Mouse (Mus musculus) heart, embryonic 16.5 days (tissue): ENCODE results near the gene Atg10. TPM values are rescaled to one million over a fixed set of nuclear protein-coding genes. Genes with fewer than 3 reads are reported as not detected.

Experiments used
- ATAC-seq: fragments of 200-750 bp; cut with Nextera tagmentation; replicated peaks from 2 replicates; pipeline ENCODE4 v1.8.0; 2017; ENCODE audit warnings: moderate number of reproducible peaks; ENCODE audit not compliant: insufficient read depth, low FRiP score; ENCODE audit errors: extremely low read depth
- H3K27ac ChIP-seq: fragments of 300-500 bp; sonication (generic); 2 replicates; pipeline ENCODE4 v1.5.1; 2014; ENCODE audit warnings: mild to moderate bottlenecking, low read length, control low read depth, moderate library complexity
- H3K27me3 ChIP-seq: fragments of 300-500 bp; sonication (generic); 2 replicates; pipeline ENCODE4 v1.6.1; 2014; ENCODE audit warnings: low read length, mixed read lengths; ENCODE audit not compliant: control insufficient read depth, insufficient read depth
- H3K36me3 ChIP-seq: fragments of 300-500 bp; sonication (generic); 2 replicates; pipeline ENCODE4 v1.6.1; 2014; ENCODE audit not compliant: control insufficient read depth, insufficient read depth
- H3K4me1 ChIP-seq: fragments of 300-500 bp; sonication (generic); 2 replicates; pipeline ENCODE4 v1.6.1; 2014; ENCODE audit warnings: low read length, mixed read lengths; ENCODE audit not compliant: control insufficient read depth, insufficient read depth
- H3K4me2 ChIP-seq: fragments of 300-500 bp; sonication (generic); 2 replicates; pipeline ENCODE4 v1.6.1; 2014; ENCODE audit warnings: low read depth, mild to moderate bottlenecking, control low read depth, low read length
- H3K4me3 ChIP-seq: fragments of 300-500 bp; sonication (generic); 2 replicates; pipeline ENCODE4 v1.5.1; 2014; ENCODE audit warnings: mild to moderate bottlenecking, control low read depth, low read length
- H3K9ac ChIP-seq: fragments of 300-500 bp; sonication (generic); 2 replicates; pipeline ENCODE4 v1.6.1; 2014; ENCODE audit warnings: low read length, control low read depth
- H3K9me3 ChIP-seq: fragments of 300-500 bp; sonication (generic); replicated peaks from 2 replicates; pipeline ENCODE4 v1.6.1; 2016; ENCODE audit warnings: low read length; ENCODE audit not compliant: control insufficient read depth
- WGBS: fragments of 180-500 bp; shearing (Covaris S2); extraction: QIAGEN DNeasy Blood & Tissue Kit; methylation state at CpG from one replicate; pipeline ENCODE4 v1.1.7; 2014; 5-methylcytosine and 5-hydroxymethylcytosine counted together
- polyA plus RNA-seq: library from polyadenylated mRNA; unstranded; fragments of >200 nt; fragmentation: Nextera tagmentation; extraction: Ambion mirVana; gene quantifications from 2 replicates; pipeline ENCODE4 v1.2.1, GENCODE M21; 2015

Gene Atg10
- polyA plus RNA-seq, 1 experiment from 2014 or later, result 31.3 TPM

DNA sequence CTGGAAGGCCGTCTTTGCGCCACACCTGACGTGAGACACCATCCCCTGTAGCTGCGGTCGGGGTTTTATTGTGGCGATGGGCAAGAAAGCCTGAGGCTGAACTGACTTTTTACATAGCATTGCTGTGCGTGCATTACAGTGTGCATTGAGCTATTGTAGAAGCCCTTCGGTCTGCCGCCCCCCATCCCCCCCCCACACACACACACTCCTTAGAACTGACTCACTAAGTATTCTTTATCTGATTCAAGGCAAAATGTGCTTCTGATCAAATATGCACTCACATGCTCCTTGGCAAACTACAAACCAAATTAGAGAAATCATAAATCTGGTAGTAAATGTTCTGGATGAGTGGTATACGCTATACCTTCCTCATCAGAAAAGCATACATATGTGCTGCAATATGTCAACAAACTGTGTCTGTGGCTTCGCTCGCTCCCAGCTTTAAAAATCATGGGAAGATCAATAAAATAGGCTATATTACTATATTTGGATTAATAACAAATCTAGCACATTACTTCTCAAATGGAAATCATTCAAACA, 137.3 kb downstream of the Atg10 start:
- no peaks in the 10 kb centered on the region for H3K27me3 ChIP-seq
- no peak overlapping the region for H3K4me3 ChIP-seq
- H3K4me2 ChIP-seq, result no peak overlapping the region
- H3K9ac ChIP-seq, result no peak overlapping the region
- H3K27ac ChIP-seq, result no peak overlapping the region
- WGBS, result 93% methylated on average over 12 of the region's 12 CpGs
- H3K9me3 ChIP-seq, result no peaks in the 10 kb centered on the region
- ATAC-seq, result no peak
- H3K36me3 ChIP-seq, result no peaks in the 10 kb centered on the region
- H3K4me1 ChIP-seq, result no peaks in the 10 kb centered on the region

DNA sequence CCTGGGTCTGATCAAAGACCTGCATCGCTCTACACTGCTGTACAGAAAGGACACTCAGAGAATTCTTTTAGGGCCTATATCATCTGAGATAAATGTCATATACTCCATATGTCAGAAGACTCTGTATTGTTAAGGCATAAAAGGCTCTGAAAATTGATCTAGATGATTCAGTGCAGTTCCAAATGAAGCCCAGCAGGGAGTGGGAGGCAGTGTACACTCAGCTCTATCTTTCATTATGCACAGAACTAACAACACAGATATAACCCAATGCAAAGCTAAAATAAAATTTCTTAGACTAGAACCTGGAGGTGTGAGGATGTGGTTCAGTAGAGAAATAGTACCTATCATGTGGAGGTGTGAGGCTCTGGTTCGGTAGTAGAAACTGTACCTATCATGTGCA, 151.4 kb downstream of the Atg10 start:
- Histone ChIP-seq H3K4me1 (no peaks in the 10 kb centered on the region), H3K36me3 (no peaks in the 10 kb centered on the region), H3K9ac (no peak overlapping the region), H3K27ac (no peak overlapping the region), H3K4me3 (no peak overlapping the region), H3K9me3 (no peaks in the 10 kb centered on the region), H3K4me2 (no peak overlapping the region), H3K27me3 (no peaks in the 10 kb centered on the region)
- 86% methylated on average over 2 of the region's 2 CpGs for WGBS
- ATAC-seq, result no peak

DNA sequence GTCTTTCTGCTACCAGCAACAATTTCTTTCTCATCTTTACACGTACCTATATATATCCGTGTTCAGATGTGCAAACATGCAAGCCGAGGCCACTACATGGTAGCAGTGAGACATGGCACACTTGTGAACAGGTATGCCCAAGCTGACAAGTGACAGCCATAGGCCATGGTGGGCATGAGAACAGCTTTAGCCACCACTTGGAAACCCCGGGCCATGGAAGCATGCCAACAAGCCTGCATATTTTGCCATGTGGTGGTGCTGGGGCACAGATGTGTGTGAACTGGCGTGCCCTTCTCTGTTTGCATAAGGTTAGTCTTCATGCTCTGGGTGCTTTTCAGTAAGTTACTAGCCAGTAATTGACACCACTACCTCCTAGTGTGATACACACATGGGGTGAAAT, 162.9 kb downstream of the Atg10 start:
- H3K9ac ChIP-seq, result no peak overlapping the region
- H3K4me3 ChIP-seq, result no peak overlapping the region
- H3K36me3 ChIP-seq, result no peaks in the 10 kb centered on the region
- no peaks in the 10 kb centered on the region for H3K4me1 ChIP-seq
- no peak overlapping the region for H3K27ac ChIP-seq
- no peak for ATAC-seq
- H3K27me3 ChIP-seq, result no peaks in the 10 kb centered on the region
- 72% methylated on average over 5 of the region's 5 CpGs for WGBS
- H3K9me3 ChIP-seq, result no peaks in the 10 kb centered on the region
- H3K4me2 ChIP-seq, result no peak overlapping the region

DNA sequence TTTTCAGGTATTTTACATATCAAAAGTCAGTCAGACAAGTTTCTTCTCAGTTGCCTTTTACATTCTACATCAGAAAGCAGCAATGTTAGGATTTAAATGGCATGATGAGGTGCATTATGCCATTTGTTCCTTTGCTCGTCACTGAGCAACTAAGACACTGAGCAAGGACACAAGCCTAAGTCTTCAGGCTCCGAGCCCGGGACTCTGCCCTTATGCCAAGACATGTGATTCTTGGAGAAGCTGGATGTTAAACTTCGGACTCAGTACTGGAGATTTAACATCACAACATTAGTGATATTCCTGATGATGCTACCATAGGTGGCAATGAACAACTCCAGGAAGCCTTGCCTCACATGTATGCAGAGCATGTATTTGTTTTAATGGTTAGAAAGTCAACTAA, 175.6 kb downstream of the Atg10 start:
- no peak overlapping the region for H3K4me2 ChIP-seq
- 88% methylated on average over 4 of the region's 4 CpGs for WGBS
- no peak for ATAC-seq
- H3K27ac ChIP-seq, result no peak overlapping the region
- no peaks in the 10 kb centered on the region for H3K4me1 ChIP-seq
- no peaks in the 10 kb centered on the region for H3K27me3 ChIP-seq
- H3K9ac ChIP-seq, result no peak overlapping the region
- no peak overlapping the region for H3K4me3 ChIP-seq
- no peaks in the 10 kb centered on the region for H3K36me3 ChIP-seq
- peaks cover 5% of the 10 kb centered on the region for H3K9me3 ChIP-seq

DNA sequence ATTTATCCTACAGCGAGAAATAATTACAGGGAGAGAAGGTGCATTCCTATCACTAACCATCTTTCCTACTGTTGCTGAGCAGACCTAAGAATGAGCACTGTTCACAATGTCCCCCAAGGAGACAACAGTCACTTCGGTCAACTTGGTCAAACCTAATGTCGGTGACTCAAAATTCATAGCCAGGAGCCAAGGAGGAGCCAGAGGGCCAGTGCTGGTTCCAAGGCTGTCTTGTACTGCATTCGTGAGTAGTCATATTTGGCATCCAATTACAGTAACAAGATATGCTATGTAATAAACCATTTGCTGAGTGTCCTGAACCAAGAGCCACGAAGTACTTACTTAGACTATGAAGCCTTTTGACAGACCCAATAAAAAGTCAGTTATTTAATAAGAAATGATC, 176.9 kb downstream of the Atg10 start:
- 85% methylated on average over 5 of the region's 5 CpGs for WGBS
- H3K4me2 ChIP-seq, result no peak overlapping the region
- no peak overlapping the region for H3K4me3 ChIP-seq
- H3K27ac ChIP-seq, result no peak overlapping the region
- H3K9me3 ChIP-seq, result peaks cover 3% of the 10 kb centered on the region
- no peaks in the 10 kb centered on the region for H3K4me1 ChIP-seq
- ATAC-seq, result no peak
- no peak overlapping the region for H3K9ac ChIP-seq
- H3K27me3 ChIP-seq, result no peaks in the 10 kb centered on the region
- H3K36me3 ChIP-seq, result no peaks in the 10 kb centered on the region

DNA sequence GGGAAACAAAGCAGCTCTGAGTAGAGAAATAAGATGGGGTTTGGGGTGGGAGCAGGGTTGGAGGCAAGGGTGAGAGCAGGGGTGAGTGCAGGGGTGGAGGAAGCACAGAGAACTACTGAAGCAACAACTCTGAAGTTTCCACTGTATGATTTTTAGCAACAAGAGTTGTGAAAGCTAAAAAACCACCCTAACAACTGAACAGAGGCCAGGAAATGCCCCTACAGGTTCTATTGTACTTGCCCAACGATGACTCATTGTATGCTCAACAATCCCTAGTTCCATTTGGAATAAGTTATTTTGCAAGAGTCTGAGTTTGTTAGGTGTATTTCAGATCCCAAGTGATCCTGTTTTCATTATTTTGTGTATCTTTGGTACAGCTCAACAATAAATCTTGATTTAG, 182.5 kb downstream of the Atg10 start:
- Histone ChIP-seq H3K36me3 (no peaks in the 10 kb centered on the region), H3K9ac (no peak overlapping the region), H3K4me2 (no peak overlapping the region), H3K4me3 (no peak overlapping the region), H3K27ac (no peak overlapping the region), H3K27me3 (no peaks in the 10 kb centered on the region), H3K4me1 (peaks cover 3% of the 10 kb centered on the region; the same call in 1 of the 2 replicates), H3K9me3 (no peaks in the 10 kb centered on the region)
- 83% methylated on average over 1 of the region's 1 CpGs for WGBS
- no peak for ATAC-seq

DNA sequence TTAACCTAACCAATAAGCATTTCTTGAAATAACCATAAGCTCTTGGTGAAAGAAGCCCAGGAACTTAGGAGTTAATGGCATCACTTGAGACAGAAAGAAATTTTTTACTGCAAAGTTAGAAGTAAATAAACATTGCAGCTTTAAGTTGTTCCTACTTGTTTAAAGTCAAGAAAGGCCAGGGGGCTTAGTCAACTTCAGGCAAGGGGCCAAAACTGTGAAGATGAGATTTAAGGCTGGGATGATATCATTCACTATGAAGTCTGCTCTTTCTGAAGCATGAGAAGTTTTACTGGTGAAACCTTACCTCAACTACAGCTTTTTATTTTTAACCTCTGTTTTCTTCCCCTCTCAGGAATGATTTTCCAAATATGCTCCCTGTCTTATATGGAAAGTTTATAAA, 183.3 kb downstream of the Atg10 start:
- no peak overlapping the region for H3K4me2 ChIP-seq
- no peaks in the 10 kb centered on the region for H3K27me3 ChIP-seq
- H3K27ac ChIP-seq, result no peak overlapping the region
- no peaks in the 10 kb centered on the region for H3K9me3 ChIP-seq
- ATAC-seq, result no peak
- peaks cover 3% of the 10 kb centered on the region; the same call in 1 of the 2 replicates for H3K4me1 ChIP-seq
- H3K4me3 ChIP-seq, result no peak overlapping the region
- no peak overlapping the region for H3K9ac ChIP-seq
- H3K36me3 ChIP-seq, result no peaks in the 10 kb centered on the region

DNA sequence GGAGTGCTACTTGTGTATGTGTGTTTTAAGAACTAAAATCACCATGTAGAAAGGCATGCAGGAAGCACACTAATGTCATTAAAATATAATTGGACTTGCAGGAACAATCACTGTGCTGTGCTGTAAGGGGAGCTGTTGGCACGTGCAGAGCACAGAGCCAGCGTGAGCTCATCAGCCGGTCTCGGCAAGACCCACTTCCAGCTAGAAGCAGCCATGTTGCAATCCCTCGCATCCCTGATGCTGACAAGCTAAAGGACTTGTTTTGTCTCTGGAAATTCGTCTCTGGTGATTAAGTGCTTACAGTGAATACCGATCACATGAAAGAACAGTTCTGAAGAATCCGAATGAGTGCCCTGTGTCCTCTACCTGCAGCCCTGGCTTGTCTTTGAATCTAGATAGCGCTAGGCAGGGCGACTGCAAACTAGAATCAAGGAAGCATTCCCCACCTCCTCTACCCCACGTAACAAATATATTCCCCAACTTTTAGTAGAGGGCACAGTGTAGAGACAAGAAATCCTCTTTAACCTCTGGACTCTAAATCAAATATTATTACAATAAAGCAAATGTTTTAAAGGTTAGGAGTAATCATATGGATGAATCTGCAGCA, 184.5 kb downstream of the Atg10 start:
- WGBS, result 28% methylated on average over 11 of the region's 11 CpGs
- Histone ChIP-seq H3K27ac (no peak overlapping the region), H3K4me3 (peak overlapping the region; percentile 9; the same call in 1 of the 2 replicates)

DNA sequence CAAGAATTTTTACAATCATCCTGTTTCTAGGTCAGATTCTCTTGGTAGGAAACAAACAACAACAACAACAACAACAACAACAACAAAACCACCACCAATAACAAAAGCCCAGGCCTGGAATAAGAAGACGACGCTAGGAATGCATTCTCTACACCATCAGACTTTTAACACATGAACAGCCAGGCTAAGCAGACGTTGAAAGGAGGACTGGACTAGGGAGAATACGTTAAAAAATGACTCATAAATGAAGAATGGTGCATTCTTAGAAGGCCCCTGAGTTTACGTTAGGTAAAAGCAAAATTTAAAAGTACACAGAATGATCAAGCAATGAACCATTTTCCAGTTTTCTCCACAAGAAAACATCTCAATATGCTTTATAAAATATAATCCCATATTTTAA, 185.1 kb downstream of the Atg10 start:
- Histone ChIP-seq H3K4me3 (no peak overlapping the region), H3K27ac (no peak overlapping the region), H3K36me3 (no peaks in the 10 kb centered on the region), H3K9ac (no peak overlapping the region), H3K9me3 (no peaks in the 10 kb centered on the region), H3K4me2 (no peak overlapping the region), H3K27me3 (no peaks in the 10 kb centered on the region), H3K4me1 (peaks cover 3% of the 10 kb centered on the region; the same call in 1 of the 2 replicates)
- no peak for ATAC-seq
- WGBS, result 59% methylated on average over 5 of the region's 5 CpGs

More for the DNA sequence above, 184.5 kb downstream of the Atg10 start:
- no peaks in the 10 kb centered on the region for H3K9me3 ChIP-seq
- no peak overlapping the region for H3K9ac ChIP-seq
- H3K36me3 ChIP-seq, result no peaks in the 10 kb centered on the region
- no peaks in the 10 kb centered on the region for H3K27me3 ChIP-seq
- H3K4me2 ChIP-seq, result peak overlapping the region; percentile 46
- peak; percentile 89 for ATAC-seq
- peaks cover 3% of the 10 kb centered on the region; the same call in 1 of the 2 replicates for H3K4me1 ChIP-seq
